Mouse (Mus musculus): ENCODE data around the gene Abcb1a. TPM values are rescaled to one million over a fixed set of nuclear protein-coding genes. Genes with fewer than 3 reads are reported as not detected.
A peak's percentile ranks its signal among the peaks of the same experiment; 100 is the strongest.

The Abcb1a gene
- polyA plus RNA-seq (2015; fragmentation: Nextera tagmentation; extraction: Ambion mirVana): 1.9 and 2.3 TPM in 2 replicates

DNA sequence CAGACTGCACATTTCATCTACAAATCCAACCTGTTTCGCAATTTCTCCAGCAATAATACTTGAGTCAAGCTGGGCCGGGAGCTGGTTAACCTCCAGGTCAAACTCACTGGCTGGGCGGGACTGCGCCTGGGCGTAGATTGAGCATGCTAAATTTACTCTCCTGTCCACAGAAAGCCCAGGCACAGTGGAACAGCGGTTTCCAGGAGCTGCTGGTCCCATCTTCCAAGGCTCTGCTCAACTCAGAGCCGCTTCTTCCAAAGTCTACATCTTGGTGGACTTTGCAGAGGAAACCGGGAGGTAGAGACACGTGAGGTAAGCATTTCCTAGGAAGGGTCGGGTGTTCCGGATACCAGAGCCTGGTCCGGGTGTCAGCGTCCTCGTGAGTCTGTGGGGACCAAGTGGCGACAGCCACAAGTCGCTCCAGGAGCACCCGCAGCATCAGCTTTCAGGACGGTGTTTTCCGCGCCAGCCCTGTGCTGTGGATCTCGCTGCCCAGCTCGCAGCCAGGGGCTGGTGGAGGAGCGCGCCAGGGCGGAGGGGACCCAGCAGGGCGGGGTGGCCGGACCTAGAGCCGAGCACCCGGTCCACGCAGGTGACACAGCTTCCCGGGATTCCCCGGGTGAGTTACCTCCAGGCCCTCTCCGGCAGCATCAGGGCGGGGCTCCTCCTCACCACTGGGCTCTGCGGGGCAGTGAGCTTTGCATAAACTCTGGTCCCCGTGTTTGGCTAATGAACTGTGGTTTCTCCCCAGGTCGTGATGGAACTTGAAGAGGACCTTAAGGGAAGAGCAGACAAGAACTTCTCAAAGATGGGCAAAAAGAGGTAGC lies at the start of gene Abcb1a:
Abcb1a (plus strand) TSS at position 167 of the 827 bp plus-strand sequence.
- H3K4me2 ChIP-seq (ENCODE audit: low read depth, low read length): peak within 1 kb of the TSS; percentile 58
- peak within 1 kb of the TSS; percentile 47 for H3K9ac ChIP-seq (ENCODE audit: low read length)

DNA sequence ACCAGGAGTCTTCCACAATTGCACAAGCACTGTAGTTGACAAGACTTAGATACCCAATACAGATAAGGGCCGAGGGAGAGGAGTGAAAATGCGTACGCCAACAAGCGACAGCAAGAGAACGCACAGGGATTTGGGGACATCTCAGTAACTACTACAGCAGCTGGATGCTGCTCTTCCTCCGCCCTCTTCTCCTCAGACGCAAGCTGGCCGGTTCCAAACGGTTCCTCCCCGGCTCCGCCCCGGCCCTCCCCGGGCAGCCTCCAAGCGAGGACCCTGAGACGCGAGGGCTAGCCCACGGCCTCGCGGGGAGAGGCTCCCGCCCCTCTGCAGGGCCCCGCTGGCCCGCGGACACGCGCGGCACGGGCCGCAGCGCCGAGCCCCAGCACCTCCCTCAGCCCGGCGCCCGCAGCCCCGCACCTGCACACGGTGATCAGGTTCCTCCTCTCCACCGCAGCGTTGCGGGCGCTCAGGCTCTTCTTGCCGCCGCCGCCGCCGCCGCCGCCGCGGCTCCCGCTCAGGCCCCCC lies 37.7 kb upstream of the Abcb1a start:
- Histone ChIP-seq H3K36me3 (ENCODE audit: control insufficient read depth, insufficient read depth, low read length) (no peaks in the 10 kb centered on the region), H3K4me2 (ENCODE audit: low read depth, low read length) (peak overlapping the region; percentile 99), H3K27me3 (ENCODE audit: control insufficient read depth, insufficient read depth, low read depth, low read length) (no peaks in the 10 kb centered on the region), H3K4me3 (ENCODE audit: low read length) (peak overlapping the region; percentile 68), H3K9me3 (ENCODE audit: control insufficient read depth, low read length) (no peaks in the 10 kb centered on the region), H3K27ac (ENCODE audit: low read length) (no peak overlapping the region), H3K9ac (ENCODE audit: low read length) (peak overlapping the region; percentile 75), H3K4me1 (replicated peaks; ENCODE audit: control insufficient read depth, insufficient read depth, low read length) (no peaks in the 10 kb centered on the region)
- under 1% methylated on average over 25 of the region's 49 CpGs for WGBS
- ATAC-seq (ENCODE audit: low read depth): peak; percentile 73

More for the DNA sequence above, at the start of gene Abcb1a:
- 5% methylated on average over 35 of the region's 37 CpGs for WGBS
- Histone ChIP-seq H3K36me3 (ENCODE audit: control insufficient read depth, insufficient read depth, low read length) (no peaks in the 10 kb centered on the region), H3K4me3 (ENCODE audit: low read length) (peak within 1 kb of the TSS; percentile 30), H3K4me1 (replicated peaks; ENCODE audit: control insufficient read depth, insufficient read depth, low read length) (peaks cover 4% of the 10 kb centered on the region; the same call in 1 of the 2 replicates), H3K27ac (ENCODE audit: low read length) (no peak within 1 kb of the TSS), H3K27me3 (ENCODE audit: control insufficient read depth, insufficient read depth, low read depth, low read length) (no peaks in the 10 kb centered on the region), H3K9me3 (ENCODE audit: control insufficient read depth, low read length) (no peaks in the 10 kb centered on the region)
- ATAC-seq (ENCODE audit: low read depth): peak; percentile 82

DNA sequence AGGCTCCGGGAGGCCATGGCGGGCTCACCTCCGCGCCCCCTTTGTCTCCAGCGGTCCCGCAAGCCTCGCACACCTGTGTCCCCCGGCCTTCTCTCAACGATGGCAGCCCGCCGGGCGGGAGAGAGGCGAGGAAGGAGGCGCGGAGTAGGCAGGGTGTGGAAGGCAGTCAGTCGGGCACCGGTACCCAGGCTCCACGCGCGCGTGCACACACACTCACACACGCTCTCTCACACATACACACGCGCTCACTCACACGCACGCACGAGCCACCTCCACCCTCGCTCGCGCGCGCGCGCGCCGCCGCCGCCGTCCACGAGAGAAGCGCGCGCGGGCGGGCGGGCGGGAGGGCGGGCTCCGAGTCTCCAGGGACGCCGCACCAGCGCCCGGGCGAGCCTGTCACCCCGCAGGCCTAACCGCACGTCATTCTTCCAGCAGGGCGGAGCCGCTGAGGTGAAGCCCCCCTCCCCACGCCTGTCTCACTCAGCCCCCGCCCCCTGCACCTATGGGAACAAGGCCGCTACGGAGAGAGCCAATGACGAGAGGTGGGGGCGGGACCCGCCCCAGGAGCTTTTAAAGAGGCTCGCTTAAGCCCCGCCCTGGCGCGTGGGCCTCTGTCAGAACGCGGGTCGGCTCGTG lies 37.2 kb upstream of the Abcb1a start, which contains the start of gene Rundc3b:
Rundc3b (minus strand) TSS at position 357 of the 636 bp plus-strand sequence.
- ATAC-seq (ENCODE audit: low read depth): peak; percentile 99
- Histone ChIP-seq H3K36me3 (ENCODE audit: control insufficient read depth, insufficient read depth, low read length) (no peaks in the 10 kb centered on the region), H3K27me3 (ENCODE audit: control insufficient read depth, insufficient read depth, low read depth, low read length) (no peaks in the 10 kb centered on the region), H3K9ac (ENCODE audit: low read length) (peak within 1 kb of the TSS; percentile 75), H3K27ac (ENCODE audit: low read length) (no peak within 1 kb of the TSS), H3K4me1 (replicated peaks; ENCODE audit: control insufficient read depth, insufficient read depth, low read length) (no peaks in the 10 kb centered on the region), H3K4me3 (ENCODE audit: low read length) (peak within 1 kb of the TSS; percentile 68), H3K9me3 (ENCODE audit: control insufficient read depth, low read length) (no peaks in the 10 kb centered on the region), H3K4me2 (ENCODE audit: low read depth, low read length) (peak within 1 kb of the TSS; percentile 99)
- WGBS: under 1% methylated on average over 34 of the region's 74 CpGs

DNA sequence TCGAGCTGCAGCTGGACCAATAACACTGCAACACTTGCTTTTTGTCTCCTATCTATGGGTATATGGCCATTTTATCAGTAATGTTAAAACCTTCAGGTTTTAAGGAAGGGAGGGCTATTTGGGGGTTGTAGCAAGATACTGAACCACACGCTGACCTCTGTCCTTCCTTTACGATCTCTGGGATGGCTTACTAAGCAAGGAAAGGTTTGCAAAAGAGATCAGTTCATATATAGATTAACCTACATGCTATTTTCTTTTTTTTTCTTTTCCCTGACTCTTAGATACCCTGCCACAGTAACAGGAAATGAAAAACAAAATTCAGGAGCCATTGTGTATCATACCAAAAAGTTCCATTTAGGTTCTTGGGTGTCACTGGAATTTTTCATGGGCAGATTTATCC lies 27.0 kb upstream of the Abcb1a start:
- Histone ChIP-seq H3K36me3 (ENCODE audit: control insufficient read depth, insufficient read depth, low read length) (no peaks in the 10 kb centered on the region), H3K4me1 (replicated peaks; ENCODE audit: control insufficient read depth, insufficient read depth, low read length) (no peaks in the 10 kb centered on the region), H3K9ac (ENCODE audit: low read length) (no peak overlapping the region), H3K4me3 (ENCODE audit: low read length) (no peak overlapping the region), H3K9me3 (ENCODE audit: control insufficient read depth, low read length) (no peaks in the 10 kb centered on the region), H3K27me3 (ENCODE audit: control insufficient read depth, insufficient read depth, low read depth, low read length) (no peaks in the 10 kb centered on the region), H3K27ac (ENCODE audit: low read length) (no peak overlapping the region), H3K4me2 (ENCODE audit: low read depth, low read length) (no peak overlapping the region)
- ATAC-seq (ENCODE audit: low read depth): no peak
- 71% methylated on average over 3 of the region's 3 CpGs for WGBS

DNA sequence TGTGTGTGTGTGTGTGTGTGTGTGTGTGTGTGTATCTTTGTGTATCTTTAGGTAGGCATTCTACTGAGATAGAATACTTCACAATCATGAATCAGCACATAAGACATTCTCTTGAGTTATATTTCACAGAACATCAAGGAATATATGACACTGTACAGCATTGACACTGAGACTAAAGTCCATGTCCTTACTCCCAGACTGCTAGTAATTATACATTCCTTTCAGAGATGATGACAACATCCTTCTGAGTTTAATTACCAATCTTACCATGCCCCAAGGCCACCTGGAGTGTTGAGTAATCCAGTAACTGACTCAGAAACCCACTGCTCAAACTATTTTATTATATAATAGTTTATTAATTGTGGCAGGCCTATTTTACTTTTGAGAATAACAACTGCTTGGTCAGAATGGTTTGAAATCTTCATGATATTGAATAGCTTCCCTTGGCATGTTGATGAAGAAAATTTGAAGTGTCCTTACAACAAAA lies 25.3 kb upstream of the Abcb1a start:
- Histone ChIP-seq H3K27me3 (ENCODE audit: control insufficient read depth, insufficient read depth, low read depth, low read length) (no peaks in the 10 kb centered on the region), H3K4me1 (replicated peaks; ENCODE audit: control insufficient read depth, insufficient read depth, low read length) (no peaks in the 10 kb centered on the region), H3K36me3 (ENCODE audit: control insufficient read depth, insufficient read depth, low read length) (no peaks in the 10 kb centered on the region), H3K9me3 (ENCODE audit: control insufficient read depth, low read length) (no peaks in the 10 kb centered on the region), H3K4me2 (ENCODE audit: low read depth, low read length) (no peak overlapping the region), H3K27ac (ENCODE audit: low read length) (no peak overlapping the region), H3K4me3 (ENCODE audit: low read length) (no peak overlapping the region), H3K9ac (ENCODE audit: low read length) (no peak overlapping the region)
- no peak for ATAC-seq (ENCODE audit: low read depth)

DNA sequence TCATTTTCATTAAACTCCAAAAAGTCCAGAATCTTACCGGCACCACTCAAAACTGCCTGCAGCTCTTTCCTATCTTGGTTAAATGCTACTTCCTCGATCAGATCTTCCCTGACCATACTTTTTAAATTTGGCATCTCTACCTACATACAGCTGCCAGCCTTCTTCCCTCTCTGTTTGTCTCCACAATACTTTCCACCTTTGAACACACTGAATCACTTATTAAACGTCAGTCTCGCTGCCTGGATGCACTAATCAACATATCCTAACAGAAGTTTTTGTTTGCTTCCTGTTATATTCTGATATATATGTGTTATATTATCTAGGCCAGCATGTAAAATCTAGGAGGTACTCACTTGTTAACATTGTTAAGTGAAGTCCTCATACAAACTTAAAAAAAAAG lies 11.6 kb upstream of the Abcb1a start:
- H3K27me3 ChIP-seq (ENCODE audit: control insufficient read depth, insufficient read depth, low read depth, low read length): no peaks in the 10 kb centered on the region
- no peaks in the 10 kb centered on the region for H3K9me3 ChIP-seq (ENCODE audit: control insufficient read depth, low read length)
- H3K9ac ChIP-seq (ENCODE audit: low read length): no peak overlapping the region
- H3K4me3 ChIP-seq (ENCODE audit: low read length): no peak overlapping the region
- no peak overlapping the region for H3K4me2 ChIP-seq (ENCODE audit: low read depth, low read length)
- no peak overlapping the region for H3K27ac ChIP-seq (ENCODE audit: low read length)
- no peaks in the 10 kb centered on the region for H3K4me1 ChIP-seq (replicated peaks; ENCODE audit: control insufficient read depth, insufficient read depth, low read length)
- no peaks in the 10 kb centered on the region for H3K36me3 ChIP-seq (ENCODE audit: control insufficient read depth, insufficient read depth, low read length)
- ATAC-seq (ENCODE audit: low read depth): no peak
- WGBS: 76% methylated on average over 4 of the region's 4 CpGs

DNA sequence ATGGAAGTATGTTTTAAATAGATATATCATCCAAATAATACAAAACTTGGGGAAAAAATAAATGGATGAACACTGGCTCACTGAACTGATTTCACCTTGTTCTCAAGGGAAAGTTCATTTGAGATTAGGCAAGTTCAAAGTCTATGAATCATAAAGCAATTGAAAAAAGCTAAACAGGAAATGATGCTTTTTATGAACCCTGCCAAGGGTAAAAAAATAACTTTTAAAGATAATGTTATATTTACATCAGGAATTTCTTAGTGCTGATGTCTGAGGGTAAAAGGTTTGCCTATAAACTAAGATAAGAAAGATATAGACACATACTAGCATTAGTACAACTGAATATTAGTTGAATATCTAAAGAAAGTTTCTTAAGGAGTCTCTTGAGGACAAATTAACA lies 11.1 kb upstream of the Abcb1a start:
- Histone ChIP-seq H3K9me3 (ENCODE audit: control insufficient read depth, low read length) (no peaks in the 10 kb centered on the region), H3K4me2 (ENCODE audit: low read depth, low read length) (no peak overlapping the region), H3K4me3 (ENCODE audit: low read length) (no peak overlapping the region), H3K36me3 (ENCODE audit: control insufficient read depth, insufficient read depth, low read length) (no peaks in the 10 kb centered on the region), H3K9ac (ENCODE audit: low read length) (no peak overlapping the region), H3K4me1 (replicated peaks; ENCODE audit: control insufficient read depth, insufficient read depth, low read length) (no peaks in the 10 kb centered on the region), H3K27me3 (ENCODE audit: control insufficient read depth, insufficient read depth, low read depth, low read length) (no peaks in the 10 kb centered on the region), H3K27ac (ENCODE audit: low read length) (no peak overlapping the region)
- no peak for ATAC-seq (ENCODE audit: low read depth)

DNA sequence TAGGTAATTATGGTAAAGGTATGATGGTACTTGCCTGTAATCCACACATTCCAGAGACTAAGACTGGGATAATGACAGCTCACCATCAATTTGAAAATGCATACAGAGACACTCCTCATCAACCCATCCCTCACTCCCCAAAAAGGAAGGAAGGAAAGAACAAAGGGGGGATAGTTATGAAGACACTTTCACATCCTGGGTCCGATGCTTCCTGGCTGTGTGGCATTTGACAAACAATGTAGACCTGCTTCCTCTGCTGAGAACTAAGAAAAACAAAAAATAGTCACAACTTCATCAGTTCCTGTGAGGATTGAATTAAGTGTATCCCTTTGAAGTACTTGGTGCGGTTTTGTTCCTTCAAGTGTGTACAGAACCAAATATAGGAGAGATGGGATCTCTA lies 7.8 kb upstream of the Abcb1a start:
- H3K9me3 ChIP-seq (ENCODE audit: control insufficient read depth, low read length): no peaks in the 10 kb centered on the region
- no peaks in the 10 kb centered on the region for H3K4me1 ChIP-seq (replicated peaks; ENCODE audit: control insufficient read depth, insufficient read depth, low read length)
- ATAC-seq (ENCODE audit: low read depth): no peak
- no peak overlapping the region for H3K4me2 ChIP-seq (ENCODE audit: low read depth, low read length)
- 69% methylated on average over 2 of the region's 2 CpGs for WGBS
- H3K9ac ChIP-seq (ENCODE audit: low read length): no peak overlapping the region
- no peaks in the 10 kb centered on the region for H3K36me3 ChIP-seq (ENCODE audit: control insufficient read depth, insufficient read depth, low read length)
- H3K4me3 ChIP-seq (ENCODE audit: low read length): no peak overlapping the region
- H3K27ac ChIP-seq (ENCODE audit: low read length): no peak overlapping the region
- H3K27me3 ChIP-seq (ENCODE audit: control insufficient read depth, insufficient read depth, low read depth, low read length): no peaks in the 10 kb centered on the region

DNA sequence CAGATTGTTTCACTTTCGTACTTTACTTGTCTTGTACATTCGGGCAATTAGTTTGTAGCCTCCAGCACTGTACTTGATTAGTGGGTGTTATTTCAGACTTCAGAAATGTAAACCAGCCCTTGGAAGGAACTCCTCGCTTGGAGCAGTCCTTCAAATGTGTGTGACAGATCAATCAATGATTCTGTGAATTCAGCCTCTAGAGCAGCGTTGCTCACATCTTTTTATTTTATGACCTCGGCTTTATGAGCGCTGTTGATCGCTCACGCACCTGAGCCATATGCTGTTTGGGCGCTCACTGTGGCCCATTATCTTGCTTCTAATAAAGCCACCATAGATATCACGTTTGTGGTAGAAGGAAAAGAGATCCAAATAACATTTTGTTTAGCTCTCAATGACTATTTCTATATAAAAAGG lies 868 bp downstream of the Abcb1a start:
- Histone ChIP-seq H3K4me1 (replicated peaks; ENCODE audit: control insufficient read depth, insufficient read depth, low read length) (peaks cover 4% of the 10 kb centered on the region; the same call in 1 of the 2 replicates), H3K4me2 (ENCODE audit: low read depth, low read length) (peak overlapping the region; percentile 58; the same call in 1 of the 2 replicates), H3K36me3 (ENCODE audit: control insufficient read depth, insufficient read depth, low read length) (no peaks in the 10 kb centered on the region), H3K9me3 (ENCODE audit: control insufficient read depth, low read length) (no peaks in the 10 kb centered on the region), H3K27me3 (ENCODE audit: control insufficient read depth, insufficient read depth, low read depth, low read length) (no peaks in the 10 kb centered on the region), H3K9ac (ENCODE audit: low read length) (no peak overlapping the region), H3K27ac (ENCODE audit: low read length) (no peak overlapping the region), H3K4me3 (ENCODE audit: low read length) (no peak overlapping the region; the same call in 1 of the 2 replicates)
- no peak for ATAC-seq (ENCODE audit: low read depth)
- WGBS: 78% methylated on average over 10 of the region's 10 CpGs
